Mouse (Mus musculus) adrenal gland (tissue): ENCODE measurements around the gene Ptms.

ENCODE experiments used
- intact Hi-C: fragments of 180-260 bp; cut with DNase I; formaldehyde crosslinking; loops from one replicate; pipeline ENCODE4 v1.15.1; 2025

Ptms gene

GRCm38 (mm10) chr6:124931525-124932313 is 11.8 kb upstream of the Ptms start:
- intact Hi-C loops, result loop anchor here (2.0 kb wide), 1 partner anchor 17 kb away; no protein-coding TSS in a partner anchor

GRCm38 (mm10) chr6:124930754-124931524 is 11.0 kb upstream of the Ptms start, which contains the start of gene Mlf2:
Gene Mlf2 (plus strand): TSS chr6:124931386.
- intact Hi-C loops, result loop anchor here (2.0 kb wide), 1 partner anchor 16 kb away; no protein-coding TSS in a partner anchor

- intact Hi-C loops, result loop anchor here (2.0 kb wide), 1 partner anchor 15 kb away; no protein-coding TSS in a partner anchor
These were observed 10.3 kb upstream of the Ptms start for GRCm38 (mm10) chr6:124930231-124930630.

GRCm38 (mm10) chr6:124925941-124926340 is 6.0 kb upstream of the Ptms start:
- intact Hi-C loops, result no loop called here

GRCm38 (mm10) chr6:124925173-124925793 is 5.4 kb upstream of the Ptms start:
- intact Hi-C loops, result no loop called here

- intact Hi-C loops, result no loop called here
These were observed 1.6 kb upstream of the Ptms start for GRCm38 (mm10) chr6:124921539-124921938.

GRCm38 (mm10) chr6:124920318-124921085 is 599 bp upstream of the Ptms start:
- intact Hi-C loops, result no loop called here

- intact Hi-C loops, result no loop called here
These were observed 844 bp downstream of the Ptms start for GRCm38 (mm10) chr6:124918890-124919627.

GRCm38 (mm10) chr6:124918331-124918690 is 1.6 kb downstream of the Ptms start:
- intact Hi-C loops, result no loop called here

GRCm38 (mm10) chr6:124917518-124918330 is 2.2 kb downstream of the Ptms start:
- intact Hi-C loops, result no loop called here

- intact Hi-C loops, result no loop called here
These were observed 3.0 kb downstream of the Ptms start for GRCm38 (mm10) chr6:124916695-124917517.

- intact Hi-C loops, result loop anchor here (2.0 kb wide), 1 partner anchor 15 kb away; the partner anchor contains the start of gene Mlf2
These were observed 3.8 kb downstream of the Ptms start for GRCm38 (mm10) chr6:124915942-124916694.

GRCm38 (mm10) chr6:124915160-124915941 is 4.6 kb downstream of the Ptms start:
- intact Hi-C loops, result loop anchor here (2.0 kb wide), 1 partner anchor 15 kb away; the partner anchor contains the start of gene Mlf2

- intact Hi-C loops, result loop anchor here (2.0 kb wide), 1 partner anchor 16 kb away; the partner anchor contains the start of gene Mlf2
These were observed 5.4 kb downstream of the Ptms start for GRCm38 (mm10) chr6:124914511-124914910.

- intact Hi-C loops, result loop anchor here (2.0 kb wide), 1 partner anchor 17 kb away; the partner anchor contains the start of gene Mlf2
These were observed 6.1 kb downstream of the Ptms start for GRCm38 (mm10) chr6:124913721-124914285.

GRCm38 (mm10) chr6:124913214-124913613 is 6.7 kb downstream of the Ptms start:
- intact Hi-C loops, result no loop called here
